Mouse (Mus musculus) embryo, embryonic 11 days (tissue): ENCODE results near the gene Fbxo11.

Experiments
- DNase-seq: peaks from one replicate; pipeline ENCODE4 v3.0.0-alpha.2; 2015

Fbxo11 gene

GRCm38 (mm10) chr17:88065031-88065800 lies at the start of gene Fbxo11:
Fbxo11 (minus strand) TSS chr17:88065291.
- DNase-seq, result peak; percentile 61

- DNase-seq, result no peak
These were observed 48.8 kb upstream of the Fbxo11 start for GRCm38 (mm10) chr17:88113883-88114229.

GRCm38 (mm10) chr17:88113015-88113882 lies 48.2 kb upstream of the Fbxo11 start:
- no peak for DNase-seq

- DNase-seq, result no peak
These were observed 47.0 kb upstream of the Fbxo11 start for GRCm38 (mm10) chr17:88111865-88112645.

- DNase-seq, result no peak
These were observed 46.1 kb upstream of the Fbxo11 start for GRCm38 (mm10) chr17:88111081-88111796.

GRCm38 (mm10) chr17:88107708-88108107 lies 42.6 kb upstream of the Fbxo11 start:
- DNase-seq, result no peak

- DNase-seq, result no peak
These were observed 41.3 kb upstream of the Fbxo11 start for GRCm38 (mm10) chr17:88106365-88106764.

- no peak for DNase-seq
These were observed 37.5 kb upstream of the Fbxo11 start for GRCm38 (mm10) chr17:88102597-88102996.

- no peak for DNase-seq
These were observed 33.2 kb upstream of the Fbxo11 start for GRCm38 (mm10) chr17:88098181-88098852.

GRCm38 (mm10) chr17:88097543-88097942 lies 32.5 kb upstream of the Fbxo11 start:
- DNase-seq, result no peak

- DNase-seq, result no peak
These were observed 31.8 kb upstream of the Fbxo11 start for GRCm38 (mm10) chr17:88096809-88097399.

GRCm38 (mm10) chr17:88095517-88096198 lies 30.6 kb upstream of the Fbxo11 start:
- peak; percentile 26 for DNase-seq

- no peak for DNase-seq
These were observed 29.2 kb upstream of the Fbxo11 start for GRCm38 (mm10) chr17:88094327-88094726.

- DNase-seq, result no peak
These were observed 28.7 kb upstream of the Fbxo11 start for GRCm38 (mm10) chr17:88093798-88094197.

- no peak for DNase-seq
These were observed 20.9 kb upstream of the Fbxo11 start for GRCm38 (mm10) chr17:88085976-88086375.

- no peak for DNase-seq
These were observed 16.4 kb upstream of the Fbxo11 start for GRCm38 (mm10) chr17:88081446-88081845.

- no peak for DNase-seq
These were observed 14.7 kb upstream of the Fbxo11 start for GRCm38 (mm10) chr17:88079771-88080170.

GRCm38 (mm10) chr17:88072047-88072446 lies 7.0 kb upstream of the Fbxo11 start:
- DNase-seq, result no peak

GRCm38 (mm10) chr17:88068024-88068719 lies 3.1 kb upstream of the Fbxo11 start:
- no peak for DNase-seq

- no peak for DNase-seq
These were observed 2.3 kb upstream of the Fbxo11 start for GRCm38 (mm10) chr17:88067202-88067901.
